Mouse (Mus musculus) lung, embryonic 16.5 days (tissue): ENCODE measurements around the gene Dcxr. TPM values are rescaled to one million over a fixed set of nuclear protein-coding genes. Genes with fewer than 3 reads are reported as not detected.
"Not testable (repeated sequence)": the region's sequence is repeated elsewhere in the genome, so short reads cannot be mapped to it uniquely, and the experiment has no call there.

Experiments
- ATAC-seq: fragments of 200-750 bp; cut with Nextera tagmentation; 2 replicates; pipeline ENCODE4 v1.8.0; 2017; ENCODE audit warnings: low read depth, mild to moderate bottlenecking, moderate library complexity
- H3K27ac ChIP-seq: fragments of 300-500 bp; sonication (generic); 2 replicates; pipeline ENCODE4 v1.5.1; 2014; ENCODE audit warnings: mild to moderate bottlenecking, control low read depth, low read length
- H3K27me3 ChIP-seq: fragments of 300-500 bp; sonication (generic); 2 replicates; pipeline ENCODE4 v1.6.1; 2014; ENCODE audit warnings: low read depth, low read length, mixed read lengths; ENCODE audit not compliant: control insufficient read depth, insufficient read depth
- H3K36me3 ChIP-seq: fragments of 300-500 bp; sonication (generic); 2 replicates; pipeline ENCODE4 v1.6.1; 2014; ENCODE audit warnings: low read length; ENCODE audit not compliant: control insufficient read depth, insufficient read depth
- H3K4me1 ChIP-seq: fragments of 300-500 bp; sonication (generic); replicated peaks from 2 replicates; pipeline ENCODE4 v1.6.1; 2014; ENCODE audit warnings: low read length, mixed read lengths; ENCODE audit not compliant: control insufficient read depth, insufficient read depth
- H3K4me2 ChIP-seq: fragments of 300-500 bp; sonication (generic); 2 replicates; pipeline ENCODE4 v1.6.1; 2014; ENCODE audit warnings: low read depth, low read length, control low read depth
- H3K4me3 ChIP-seq: fragments of 300-500 bp; sonication (generic); 2 replicates; pipeline ENCODE4 v1.5.1; 2014; ENCODE audit warnings: mild to moderate bottlenecking, low read length, control low read depth
- H3K9ac ChIP-seq: fragments of 300-500 bp; sonication (generic); 2 replicates; pipeline ENCODE4 v1.6.1; 2014; ENCODE audit warnings: low read length, control low read depth
- H3K9me3 ChIP-seq: fragments of 300-500 bp; sonication (generic); 2 replicates; pipeline ENCODE4 v1.6.1; 2016; ENCODE audit warnings: low read length; ENCODE audit not compliant: control insufficient read depth
- WGBS: fragments of 180-500 bp; shearing (Covaris S2); extraction: QIAGEN DNeasy Blood & Tissue Kit; methylation state at CpG from one replicate; pipeline ENCODE4 v1.1.7; 2014; 5-methylcytosine and 5-hydroxymethylcytosine counted together
- polyA plus RNA-seq: library from polyadenylated mRNA; unstranded; fragments of >200 nt; fragmentation: Nextera tagmentation; extraction: Ambion mirVana; gene quantifications from 2 replicates; pipeline ENCODE4 v1.2.1, GENCODE M21; 2015

Gene Dcxr
- 69.5 and 92.2 TPM in 2 replicates for polyA plus RNA-seq

DNA sequence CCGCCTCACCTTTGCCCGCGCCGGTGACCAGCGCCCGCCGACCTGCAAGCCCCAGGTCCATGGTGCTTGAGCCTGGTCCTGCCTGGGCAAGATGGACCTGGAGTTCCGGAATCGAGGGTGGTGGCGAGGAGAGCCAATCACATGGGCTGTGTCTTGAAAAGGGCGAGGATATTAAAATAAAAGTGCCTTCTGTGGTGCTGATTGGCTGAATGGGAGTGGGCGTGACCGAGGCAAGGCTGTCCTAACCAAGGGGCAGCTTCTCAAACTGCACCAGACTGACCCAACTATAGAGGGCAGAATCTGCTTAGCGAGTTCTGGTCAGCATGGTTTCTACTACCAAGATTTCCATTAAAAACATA, at the start of gene Dcxr:
Gene Dcxr, minus strand, starts transcription at position 113 of the 359 bp plus-strand sequence.
- Histone ChIP-seq H3K9ac (peak within 1 kb of the TSS; percentile 80), H3K27me3 (peaks cover 4% of the 10 kb centered on the region), H3K27ac (peak within 1 kb of the TSS; percentile 15), H3K4me1 (peaks cover 18% of the 10 kb centered on the region), H3K4me3 (peak within 1 kb of the TSS; percentile 75), H3K36me3 (no peaks in the 10 kb centered on the region), H3K9me3 (no peaks in the 10 kb centered on the region), H3K4me2 (peak within 1 kb of the TSS; percentile 86)
- ATAC-seq, result peak; percentile 93
- 1% methylated on average over 14 of the region's 14 CpGs for WGBS

DNA sequence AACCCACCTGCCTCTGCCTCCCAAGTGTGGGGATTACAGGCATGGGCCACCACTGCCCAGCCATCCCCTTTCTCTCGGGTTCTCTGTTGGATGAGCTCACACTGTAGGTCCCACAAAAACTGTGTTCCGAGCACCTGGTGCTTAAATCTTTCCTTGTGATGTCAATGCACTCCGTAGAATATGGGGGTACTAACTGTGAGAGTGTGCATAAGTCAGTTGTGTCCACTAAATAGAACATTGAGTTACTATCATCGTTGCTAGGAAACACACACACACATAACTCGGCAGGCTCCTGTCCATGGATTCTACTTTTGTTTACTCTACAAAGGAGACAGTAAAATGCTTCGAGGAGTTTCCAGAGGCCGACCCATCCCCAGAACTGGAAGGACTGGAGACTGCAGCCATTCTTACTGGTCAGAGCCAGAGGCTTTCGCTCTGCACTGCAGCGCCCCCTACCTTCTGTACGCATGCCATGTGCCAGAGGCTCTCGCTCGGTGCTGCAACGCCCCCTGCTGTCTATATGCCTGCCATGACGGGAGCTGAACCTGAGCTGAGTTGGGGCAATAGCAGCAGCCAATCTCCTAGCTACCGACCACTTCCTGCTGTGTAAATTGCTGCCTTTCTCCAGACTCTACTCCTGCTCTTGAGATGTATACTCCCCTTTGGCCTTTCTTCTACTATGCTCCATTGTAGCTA, 48.8 kb upstream of the Dcxr start:
- ATAC-seq, result peak; percentile 94
- Histone ChIP-seq H3K4me1 (no peaks in the 10 kb centered on the region; the same call in 1 of the 2 replicates), H3K27me3 (no peaks in the 10 kb centered on the region), H3K9ac (no peak overlapping the region), H3K4me3 (no peak overlapping the region), H3K36me3 (no peaks in the 10 kb centered on the region), H3K4me2 (no peak overlapping the region), H3K27ac (no peak overlapping the region), H3K9me3 (no peaks in the 10 kb centered on the region)
- WGBS, result 21% methylated on average over 15 of the region's 15 CpGs

DNA sequence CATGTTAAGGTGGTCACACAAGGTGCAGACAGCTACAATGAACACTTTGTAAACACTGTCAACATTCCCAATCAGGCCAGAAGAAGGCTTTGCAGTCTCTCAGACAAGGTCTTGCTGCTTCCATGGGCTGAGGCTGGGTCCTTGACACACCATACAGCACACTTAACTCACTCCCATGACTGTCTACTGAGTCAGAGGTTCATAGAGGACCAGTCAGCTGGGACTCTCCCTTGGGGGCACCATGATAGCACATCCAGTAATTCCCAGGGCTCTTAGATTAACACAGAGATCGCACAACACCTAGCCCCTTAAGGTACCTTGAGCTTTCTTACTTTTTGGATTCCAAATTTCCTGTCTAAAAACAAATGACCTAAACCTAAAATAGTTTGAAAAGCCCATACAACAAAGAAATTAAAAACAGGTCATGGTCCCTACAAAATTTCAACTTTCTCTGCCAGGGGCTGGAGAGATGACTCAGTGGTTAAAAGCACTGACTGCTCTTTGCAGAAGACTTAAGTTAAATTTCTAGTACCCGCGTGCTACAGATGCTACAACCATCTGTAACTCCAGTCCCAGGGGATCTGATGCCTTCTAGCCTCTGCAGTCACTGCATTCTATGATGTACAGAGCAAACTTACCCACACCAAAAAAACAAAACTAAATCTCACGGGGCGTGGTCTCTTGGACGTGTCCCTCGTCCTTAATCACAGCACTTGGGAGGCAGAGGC, 46.5 kb upstream of the Dcxr start:
- Histone ChIP-seq H3K4me1 (no peaks in the 10 kb centered on the region; the same call in 1 of the 2 replicates), H3K36me3 (no peaks in the 10 kb centered on the region), H3K4me2 (no peak overlapping the region), H3K27me3 (no peaks in the 10 kb centered on the region), H3K27ac (no peak overlapping the region), H3K4me3 (no peak overlapping the region), H3K9me3 (no peaks in the 10 kb centered on the region), H3K9ac (no peak overlapping the region)
- WGBS, result 81% methylated on average over 7 of the region's 7 CpGs
- no peak for ATAC-seq

DNA sequence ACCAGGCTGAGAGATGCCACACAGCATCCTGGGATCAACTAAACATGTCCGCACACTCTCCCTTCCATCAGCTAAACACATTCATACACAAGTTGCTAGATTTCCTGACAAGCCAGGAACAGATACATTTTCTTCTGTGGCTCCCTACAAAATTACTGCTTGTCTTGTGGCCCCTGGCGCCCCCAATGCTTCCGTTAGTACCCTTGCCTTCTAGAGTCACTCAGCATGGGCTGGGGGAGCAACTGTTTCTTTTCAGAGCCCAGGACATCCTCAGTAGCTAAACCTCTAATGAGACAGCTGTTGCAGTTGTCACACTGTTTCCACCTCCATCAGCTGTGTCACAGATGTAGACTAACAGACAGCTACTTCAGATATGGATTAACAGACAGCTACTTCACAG, 45.7 kb upstream of the Dcxr start:
- no peak for ATAC-seq
- H3K4me2 ChIP-seq, result no peak overlapping the region
- no peaks in the 10 kb centered on the region for H3K36me3 ChIP-seq
- H3K9ac ChIP-seq, result no peak overlapping the region
- H3K9me3 ChIP-seq, result no peaks in the 10 kb centered on the region
- no peak overlapping the region for H3K4me3 ChIP-seq
- WGBS, result 72% methylated on average over 3 of the region's 3 CpGs
- no peak overlapping the region for H3K27ac ChIP-seq
- H3K27me3 ChIP-seq, result no peaks in the 10 kb centered on the region
- H3K4me1 ChIP-seq, result no peaks in the 10 kb centered on the region; the same call in 1 of the 2 replicates

DNA sequence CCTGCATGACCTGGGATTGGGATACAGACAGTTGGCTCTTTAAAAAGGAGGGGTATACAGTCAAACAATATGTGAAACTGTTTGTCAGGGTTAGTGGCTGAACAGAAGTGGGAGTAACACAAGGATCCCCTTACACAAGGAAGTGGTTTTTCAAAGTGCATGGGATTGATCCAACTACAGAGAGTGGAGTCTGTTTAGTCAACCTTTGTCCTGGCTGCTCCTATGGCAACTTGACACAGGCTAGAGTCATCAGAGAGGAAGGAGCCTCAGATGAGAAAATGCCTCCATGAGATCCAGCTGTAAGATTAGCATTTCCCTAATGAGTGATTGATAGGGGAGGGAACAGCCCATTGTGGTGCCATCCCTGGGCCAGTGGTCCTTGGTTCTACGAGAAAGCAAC, 41.1 kb upstream of the Dcxr start:
- no peak overlapping the region for H3K27ac ChIP-seq
- no peaks in the 10 kb centered on the region for H3K4me1 ChIP-seq
- H3K4me2 ChIP-seq, result no peak overlapping the region
- H3K36me3 ChIP-seq, result no peaks in the 10 kb centered on the region
- no peak overlapping the region for H3K4me3 ChIP-seq
- ATAC-seq, result no peak
- no peaks in the 10 kb centered on the region for H3K27me3 ChIP-seq
- 73% methylated on average over 1 of the region's 1 CpGs for WGBS
- no peak overlapping the region for H3K9ac ChIP-seq
- no peaks in the 10 kb centered on the region for H3K9me3 ChIP-seq

DNA sequence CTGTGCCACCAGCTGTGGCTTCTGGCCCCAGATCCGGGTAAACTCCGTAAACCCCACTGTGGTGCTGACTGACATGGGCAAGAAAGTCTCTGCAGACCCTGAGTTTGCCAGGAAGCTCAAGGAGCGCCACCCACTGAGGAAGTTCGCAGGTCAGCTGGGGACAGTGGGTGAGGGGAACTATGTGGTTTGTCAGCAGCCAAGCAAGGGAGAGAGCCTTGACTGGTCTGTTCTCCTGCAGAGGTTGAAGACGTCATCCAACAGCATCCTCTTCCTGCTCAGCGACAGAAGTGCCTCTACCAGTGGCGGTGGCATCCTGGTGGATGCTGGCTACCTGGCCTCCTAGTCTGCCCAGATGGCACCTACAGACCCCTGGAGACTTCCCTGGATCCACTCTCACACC, 39.9 kb upstream of the Dcxr start:
- ATAC-seq, H3K4me1 ChIP-seq, H3K27me3 ChIP-seq, H3K36me3 ChIP-seq, H3K4me3 ChIP-seq, H3K27ac ChIP-seq, H3K4me2 ChIP-seq, H3K9ac ChIP-seq, H3K9me3 ChIP-seq: not testable (repeated sequence)
- WGBS, result 41% methylated on average over 3 of the region's 7 CpGs

DNA sequence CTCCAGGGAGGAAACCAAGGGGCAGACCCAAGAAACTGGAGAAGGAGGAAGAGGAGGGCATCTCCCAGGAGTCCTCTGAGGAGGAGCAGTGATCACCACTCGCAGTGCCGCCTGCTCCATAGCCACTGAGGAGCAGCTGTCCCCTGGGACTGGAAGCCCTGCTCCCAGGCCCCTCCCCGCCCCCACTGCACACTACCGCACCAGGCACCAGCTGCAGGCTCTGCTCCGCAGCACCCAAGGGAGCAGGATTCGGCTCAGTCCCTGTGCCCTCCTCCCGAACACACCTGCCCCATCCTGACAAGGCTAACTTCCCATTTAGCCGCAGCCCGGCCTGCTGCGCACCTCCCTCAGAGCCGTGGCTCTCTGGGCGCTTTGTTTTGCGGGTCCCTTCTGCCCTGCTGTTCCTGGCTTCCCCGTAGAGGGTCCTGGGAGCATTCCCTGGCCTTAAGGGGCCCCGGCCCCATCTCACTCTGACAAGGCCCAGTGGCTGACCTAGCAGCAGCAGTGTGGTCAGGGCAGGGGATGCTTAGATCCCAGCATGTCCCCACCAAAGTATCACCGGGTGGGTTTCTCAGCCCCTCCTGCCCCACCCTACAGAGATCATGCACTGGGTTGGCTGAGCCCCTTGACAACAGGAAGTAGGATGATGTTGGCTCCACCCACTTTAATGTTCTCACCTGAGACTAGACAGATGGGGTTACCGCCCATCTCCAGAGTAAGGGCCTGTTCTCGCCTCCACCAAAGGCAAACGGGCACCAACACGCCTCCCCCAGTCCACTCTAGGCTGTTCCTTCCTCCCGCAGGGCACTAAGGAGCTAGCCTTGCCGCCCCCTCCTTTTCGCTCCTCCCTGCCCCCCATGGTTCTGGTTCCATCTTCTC, 36.3 kb upstream of the Dcxr start:
- WGBS, result 0% methylated on average over 2 of the region's 23 CpGs
- peak overlapping the region; percentile 16 for H3K4me2 ChIP-seq
- H3K27me3 ChIP-seq, H3K36me3 ChIP-seq, H3K4me3 ChIP-seq, H3K27ac ChIP-seq, H3K9ac ChIP-seq, H3K4me1 ChIP-seq: not testable (repeated sequence)
- peaks cover 12% of the 10 kb centered on the region; the same call in 1 of the 2 replicates for H3K9me3 ChIP-seq
- ATAC-seq, result peak; percentile 27

DNA sequence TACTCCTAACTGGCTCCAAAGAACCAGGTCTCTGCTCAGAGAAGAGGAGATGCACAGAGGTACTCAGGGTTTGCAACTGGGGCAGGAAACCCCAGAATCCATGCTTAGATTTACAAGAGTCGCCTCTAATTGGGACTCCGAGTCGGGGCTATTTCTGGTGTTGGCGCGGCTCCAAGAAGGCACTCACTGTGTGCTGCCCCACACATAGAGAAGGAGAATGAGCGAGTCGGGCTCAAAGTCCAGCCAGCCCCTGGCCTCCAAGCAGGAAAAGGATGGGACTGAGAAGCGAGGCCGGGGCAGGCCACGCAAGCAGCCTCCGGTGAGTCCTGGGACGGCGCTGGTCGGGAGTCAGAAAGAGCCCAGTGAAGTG, 35.6 kb upstream of the Dcxr start, which contains the start of gene Hmga1b:
Gene Hmga1b, plus strand, starts transcription at position 123 of the 370 bp plus-strand sequence.
- not testable (repeated sequence) for H3K9ac ChIP-seq, H3K36me3 ChIP-seq, H3K4me1 ChIP-seq, H3K27me3 ChIP-seq, H3K4me3 ChIP-seq
- ATAC-seq, result peak; percentile 34; the same call in 1 of the 2 replicates
- Histone ChIP-seq H3K27ac (0 out of 2 replicates have a peak within 1 kb of the TSS, but pooled peaks have one; percentile 21), H3K9me3 (peaks cover 17% of the 10 kb centered on the region; the same call in 1 of the 2 replicates), H3K4me2 (peak within 1 kb of the TSS; percentile 16)
- 7% methylated on average over 14 of the region's 14 CpGs for WGBS
